Mouse (Mus musculus) embryonic facial prominence, embryonic 11.5 days (tissue): ENCODE measurements at regions not wholly inside any gene's neighbourhood (a gene's known extent, or its start where the extent isn't known, plus 50 kb on each side); places are given as distances from the start of the nearest gene placed in this dataset.

Source experiments
- ATAC-seq: fragments of 200-750 bp; cut with Nextera tagmentation; replicated peaks from 2 replicates; pipeline ENCODE4 v1.8.0; 2017; ENCODE audit warnings: low read depth; ENCODE audit not compliant: insufficient number of reproducible peaks, low FRiP score, low TSS enrichment
- DNase-seq: peaks from one replicate; pipeline ENCODE4 v3.0.0-alpha.2; 2015; ENCODE audit warnings: low spot score
- H3K27ac ChIP-seq: fragments of 300-500 bp; sonication (generic); replicated peaks from 2 replicates; pipeline ENCODE4 v1.5.1; 2014; ENCODE audit warnings: mild to moderate bottlenecking, low read depth, low read length, control low read depth
- H3K27me3 ChIP-seq: fragments of 300-500 bp; sonication (generic); 2 replicates; pipeline ENCODE4 v1.6.1; 2014; ENCODE audit warnings: mild to moderate bottlenecking, low read length, moderate library complexity, mixed read lengths; ENCODE audit not compliant: control insufficient read depth, insufficient read depth
- H3K36me3 ChIP-seq: fragments of 300-500 bp; sonication (generic); replicated peaks from 2 replicates; pipeline ENCODE4 v1.6.1; 2014; ENCODE audit warnings: low read depth, mild to moderate bottlenecking, low read length, moderate library complexity, mixed read lengths; ENCODE audit not compliant: control insufficient read depth, insufficient read depth
- H3K4me1 ChIP-seq: fragments of 300-500 bp; sonication (generic); 2 replicates; pipeline ENCODE4 v1.6.1; 2014; ENCODE audit warnings: low read length, mixed read lengths; ENCODE audit not compliant: control insufficient read depth, insufficient read depth
- H3K4me2 ChIP-seq: fragments of 300-500 bp; sonication (generic); 2 replicates; pipeline ENCODE4 v1.6.1; 2014; ENCODE audit warnings: low read depth, mild to moderate bottlenecking, control low read depth, low read length, moderate library complexity
- H3K4me3 ChIP-seq: fragments of 300-500 bp; sonication (generic); 2 replicates; pipeline ENCODE4 v1.5.1; 2014; ENCODE audit warnings: low read depth, low read length, control low read depth
- H3K9ac ChIP-seq: fragments of 300-500 bp; sonication (generic); replicated peaks from 2 replicates; pipeline ENCODE4 v1.6.1; 2014; ENCODE audit warnings: mild to moderate bottlenecking, control low read depth, low read length
- H3K9me3 ChIP-seq: fragments of 300-500 bp; sonication (generic); replicated peaks from 2 replicates; pipeline ENCODE4 v1.6.1; 2016; ENCODE audit warnings: mild to moderate bottlenecking, low read length, inconsistent platforms, mixed read lengths; ENCODE audit not compliant: control insufficient read depth
- WGBS: fragments of 180-500 bp; shearing (Covaris S2); extraction: QIAGEN DNeasy Blood & Tissue Kit; methylation state at CpG from one replicate; pipeline ENCODE4 v1.1.7; 2014; 5-methylcytosine and 5-hydroxymethylcytosine counted together

DNA sequence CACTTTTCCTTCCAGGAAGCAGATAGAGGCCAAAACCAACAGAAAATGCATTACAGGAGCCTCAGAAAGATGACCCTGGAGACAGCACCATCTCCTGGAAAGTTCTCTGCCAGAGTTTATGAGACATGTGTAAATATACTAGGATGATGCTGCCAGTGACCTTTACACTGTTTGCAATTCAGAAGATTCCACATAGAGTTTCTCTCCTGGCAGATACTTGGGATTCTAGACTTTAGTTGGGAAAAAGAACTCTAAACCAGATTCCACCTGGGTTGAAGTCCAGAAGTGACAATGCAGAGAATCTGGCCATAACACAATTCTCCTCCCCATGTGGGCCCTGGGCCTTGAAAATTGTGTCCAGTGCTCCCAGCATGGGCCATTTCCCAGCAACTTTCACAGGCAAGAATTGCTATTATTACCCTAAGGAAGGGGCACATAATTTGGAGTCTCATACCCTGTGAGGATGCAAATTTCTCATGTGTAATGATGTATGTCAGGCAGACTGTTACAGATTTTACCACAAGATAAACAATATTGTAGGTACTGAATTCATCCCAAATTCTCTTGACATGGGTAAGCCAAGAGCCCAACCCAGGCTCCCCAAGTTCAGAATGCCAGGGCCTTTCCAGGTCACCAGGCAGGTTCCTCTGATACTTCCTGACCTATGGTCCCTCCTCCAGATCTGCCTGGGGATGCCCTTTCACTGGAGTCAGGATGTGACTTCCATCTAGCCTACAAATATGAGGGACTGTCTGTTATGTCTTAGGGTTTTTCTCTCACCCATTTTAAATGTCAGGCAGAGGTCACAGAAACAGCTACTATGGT is 218.2 kb upstream of the Trib2 start:
- no peaks in the 10 kb centered on the region for H3K9me3 ChIP-seq
- H3K27me3 ChIP-seq: no peaks in the 10 kb centered on the region
- H3K4me3 ChIP-seq: no peak overlapping the region
- H3K9ac ChIP-seq: no peak overlapping the region
- H3K4me2 ChIP-seq: no peak overlapping the region
- no peak for ATAC-seq
- no peak overlapping the region for H3K27ac ChIP-seq
- H3K4me1 ChIP-seq: no peaks in the 10 kb centered on the region
- DNase-seq: no peak
- no peaks in the 10 kb centered on the region for H3K36me3 ChIP-seq

DNA sequence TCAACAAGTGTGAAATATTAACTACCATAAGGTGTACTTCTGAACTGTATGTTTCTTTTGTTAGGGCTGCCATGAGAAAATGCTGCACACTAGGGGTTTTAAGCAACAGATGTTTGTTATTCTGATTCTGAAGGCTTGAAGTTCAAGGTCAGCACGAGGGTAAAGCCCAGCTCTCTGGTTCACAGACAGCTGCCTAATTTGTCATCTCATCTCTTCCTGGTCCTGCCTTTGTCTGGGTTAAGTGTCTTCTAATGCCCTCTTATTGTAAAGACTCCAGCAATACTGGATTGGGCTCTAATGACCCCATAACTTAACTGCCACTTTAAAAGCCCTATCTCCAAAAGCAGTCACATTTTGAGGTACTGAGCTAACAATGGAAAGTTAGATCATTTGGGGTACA is 209.9 kb upstream of the Trib2 start:
- H3K36me3 ChIP-seq: no peaks in the 10 kb centered on the region
- no peak overlapping the region for H3K4me2 ChIP-seq
- no peaks in the 10 kb centered on the region for H3K9me3 ChIP-seq
- H3K27ac ChIP-seq: no peak overlapping the region
- no peak overlapping the region for H3K9ac ChIP-seq
- H3K4me3 ChIP-seq: no peak overlapping the region
- H3K4me1 ChIP-seq: no peaks in the 10 kb centered on the region
- ATAC-seq (no peak), DNase-seq (no peak)
- no peaks in the 10 kb centered on the region for H3K27me3 ChIP-seq
- 26% methylated on average over 1 of the region's 1 CpGs for WGBS

DNA sequence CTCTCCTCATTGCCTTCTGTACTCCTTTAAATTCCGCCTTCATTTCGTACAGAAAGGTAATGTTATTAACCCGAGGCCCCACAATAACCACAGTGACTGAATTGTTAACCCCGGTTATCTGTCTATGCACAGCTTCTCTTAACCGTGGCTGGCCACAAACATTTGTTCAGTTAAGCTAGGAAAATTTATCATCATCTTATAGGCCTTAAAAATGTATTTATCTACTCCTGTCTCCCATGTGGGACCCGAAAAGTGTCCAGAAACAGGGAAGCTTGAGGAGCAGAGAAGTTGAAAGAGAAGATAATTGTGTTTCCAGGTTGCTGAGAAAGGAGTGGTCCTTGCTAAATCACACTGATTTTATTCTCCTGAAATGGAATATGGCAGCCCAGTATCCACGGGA is 206.6 kb upstream of the Trib2 start:
- Histone ChIP-seq H3K4me3 (no peak overlapping the region), H3K9ac (no peak overlapping the region), H3K9me3 (no peaks in the 10 kb centered on the region), H3K4me1 (no peaks in the 10 kb centered on the region), H3K27ac (no peak overlapping the region), H3K4me2 (no peak overlapping the region), H3K36me3 (no peaks in the 10 kb centered on the region), H3K27me3 (no peaks in the 10 kb centered on the region)
- DNase-seq (no peak), ATAC-seq (no peak)
- WGBS: 84% methylated on average over 7 of the region's 7 CpGs

DNA sequence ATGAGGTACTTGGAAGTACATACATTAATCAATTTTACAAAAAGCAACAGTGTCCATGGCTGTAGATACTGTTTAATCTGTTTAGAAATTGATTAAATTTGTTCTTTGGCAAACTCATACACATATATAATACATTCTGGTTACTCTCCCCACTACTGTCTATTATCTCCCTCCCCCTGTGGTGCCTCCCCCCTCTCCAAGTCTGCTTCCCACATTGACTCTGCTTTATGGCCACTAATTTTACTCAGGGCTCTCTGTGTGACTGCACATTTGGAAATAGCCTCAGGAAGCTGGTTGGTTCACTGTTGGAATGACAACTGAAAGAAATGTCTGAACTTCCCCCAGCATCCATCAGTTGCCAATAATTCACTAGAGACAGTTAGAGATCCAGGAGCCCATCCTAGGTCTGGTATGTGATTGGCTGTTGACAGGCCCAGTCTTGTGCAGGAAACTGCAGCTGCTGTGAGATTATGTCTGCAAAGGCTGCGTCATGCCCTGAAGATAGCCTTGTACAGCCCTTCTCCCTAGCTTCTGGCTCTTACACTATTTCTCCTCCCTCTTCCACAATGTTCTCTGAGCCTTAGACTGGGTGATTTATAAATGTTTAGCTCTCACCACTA is 204.6 kb upstream of the Trib2 start:
- 56% methylated on average over 1 of the region's 1 CpGs for WGBS
- no peaks in the 10 kb centered on the region for H3K36me3 ChIP-seq
- H3K9ac ChIP-seq: no peak overlapping the region
- H3K4me1 ChIP-seq: no peaks in the 10 kb centered on the region
- no peak for ATAC-seq
- H3K4me2 ChIP-seq: no peak overlapping the region
- no peak overlapping the region for H3K27ac ChIP-seq
- H3K27me3 ChIP-seq: no peaks in the 10 kb centered on the region
- H3K4me3 ChIP-seq: no peak overlapping the region
- no peaks in the 10 kb centered on the region for H3K9me3 ChIP-seq
- DNase-seq: no peak

DNA sequence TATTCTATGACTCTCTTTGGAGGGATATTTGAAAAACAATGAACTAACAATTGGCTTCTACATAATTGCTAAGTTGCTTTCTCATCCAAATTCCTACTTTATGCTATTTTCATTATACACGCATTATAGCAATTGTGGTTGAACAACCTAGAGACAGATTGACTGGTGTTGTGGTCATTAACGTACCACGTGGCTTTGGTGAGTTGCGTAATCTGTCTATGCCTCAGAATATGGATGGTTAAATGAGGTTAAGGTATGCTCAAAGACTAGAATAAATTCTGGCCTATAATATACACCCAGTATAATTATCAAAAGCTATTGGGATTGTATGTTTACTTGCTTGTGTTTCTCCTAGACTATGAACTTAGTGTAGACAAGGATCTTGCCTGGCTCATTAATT is 201.5 kb upstream of the Trib2 start:
- ATAC-seq (no peak), DNase-seq (no peak)
- H3K4me3 ChIP-seq: no peak overlapping the region
- no peak overlapping the region for H3K27ac ChIP-seq
- H3K4me1 ChIP-seq: no peaks in the 10 kb centered on the region
- no peaks in the 10 kb centered on the region for H3K27me3 ChIP-seq
- H3K9me3 ChIP-seq: no peaks in the 10 kb centered on the region
- no peak overlapping the region for H3K9ac ChIP-seq
- H3K36me3 ChIP-seq: no peaks in the 10 kb centered on the region
- 91% methylated on average over 4 of the region's 4 CpGs for WGBS
- H3K4me2 ChIP-seq: no peak overlapping the region

DNA sequence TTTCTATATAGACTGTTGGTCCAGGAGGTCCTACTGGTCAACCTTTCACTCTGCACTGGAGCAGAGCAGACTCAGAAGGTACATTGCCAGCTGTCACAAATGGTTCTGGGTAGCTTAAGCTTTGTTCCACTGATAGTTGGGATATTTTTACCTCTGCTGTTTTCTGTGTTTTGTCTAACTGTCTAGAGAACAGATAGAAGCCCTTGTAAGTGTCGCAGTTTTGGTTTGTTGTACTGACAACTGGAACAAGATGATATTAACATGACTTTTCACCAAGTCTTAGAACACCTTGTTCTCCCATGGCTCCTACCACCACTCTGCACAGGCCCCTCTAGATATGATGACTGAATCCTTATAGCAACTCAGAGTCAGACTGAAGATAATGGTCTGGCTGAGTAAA is 199.9 kb upstream of the Trib2 start:
- Histone ChIP-seq H3K4me1 (no peaks in the 10 kb centered on the region), H3K27me3 (no peaks in the 10 kb centered on the region), H3K9ac (no peak overlapping the region), H3K36me3 (no peaks in the 10 kb centered on the region), H3K4me2 (no peak overlapping the region), H3K9me3 (no peaks in the 10 kb centered on the region), H3K27ac (no peak overlapping the region), H3K4me3 (no peak overlapping the region)
- 90% methylated on average over 1 of the region's 1 CpGs for WGBS
- DNase-seq (no peak), ATAC-seq (no peak)

DNA sequence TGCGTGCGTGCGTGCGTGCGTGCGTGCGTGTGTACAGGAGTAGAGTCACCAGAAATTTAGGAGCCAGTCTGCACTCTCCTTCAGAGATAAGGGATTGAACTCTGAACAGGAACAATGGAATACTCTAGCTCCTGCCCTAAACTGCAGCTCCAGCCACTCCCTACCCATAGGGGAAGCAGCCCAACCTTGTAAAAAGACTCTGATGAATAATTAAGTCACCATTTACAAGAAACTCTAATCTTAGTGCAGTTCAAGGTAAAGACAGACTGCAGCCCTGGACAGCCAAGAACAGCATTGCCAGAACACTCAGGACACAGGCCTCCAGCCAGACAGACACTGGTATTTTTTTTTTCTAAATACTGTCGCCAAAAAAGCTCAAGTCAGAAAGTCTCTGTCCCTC is 198.9 kb upstream of the Trib2 start:
- no peak overlapping the region for H3K27ac ChIP-seq
- H3K36me3 ChIP-seq: no peaks in the 10 kb centered on the region
- H3K4me1 ChIP-seq: no peaks in the 10 kb centered on the region
- H3K4me3 ChIP-seq: no peak overlapping the region
- no peak for DNase-seq
- no peak overlapping the region for H3K9ac ChIP-seq
- ATAC-seq: no peak
- 88% methylated on average over 8 of the region's 8 CpGs for WGBS
- H3K9me3 ChIP-seq: no peaks in the 10 kb centered on the region
- H3K4me2 ChIP-seq: no peak overlapping the region
- no peaks in the 10 kb centered on the region for H3K27me3 ChIP-seq

DNA sequence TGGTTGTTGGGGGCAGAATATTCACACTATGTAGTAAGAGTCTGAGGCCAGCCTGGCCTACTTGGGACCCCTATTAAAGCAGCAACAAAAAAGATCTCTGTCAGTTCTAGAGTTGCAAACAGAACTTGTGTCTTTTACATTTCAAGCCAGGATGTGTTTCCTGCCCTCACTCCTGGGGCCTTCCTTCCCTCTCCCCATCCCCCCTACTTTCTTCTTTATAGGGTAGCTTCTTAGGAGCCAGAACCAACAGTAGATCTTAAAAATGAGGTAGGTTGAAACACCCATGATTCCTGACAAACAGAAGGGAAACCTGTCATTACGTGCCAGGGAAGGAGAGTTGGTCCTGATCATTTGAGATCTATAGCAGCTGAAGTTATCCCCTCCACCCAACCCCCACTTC is 198.0 kb upstream of the Trib2 start:
- no peak overlapping the region for H3K9ac ChIP-seq
- H3K9me3 ChIP-seq: no peaks in the 10 kb centered on the region
- H3K36me3 ChIP-seq: no peaks in the 10 kb centered on the region
- no peak overlapping the region for H3K4me3 ChIP-seq
- no peaks in the 10 kb centered on the region for H3K27me3 ChIP-seq
- no peak overlapping the region for H3K4me2 ChIP-seq
- H3K4me1 ChIP-seq: no peaks in the 10 kb centered on the region
- DNase-seq (no peak), ATAC-seq (no peak)
- WGBS: 86% methylated on average over 1 of the region's 1 CpGs
- H3K27ac ChIP-seq: no peak overlapping the region
